Comparison of ENCODE assay signal across 9 mouse cellular contexts in the genomic region with DNA sequence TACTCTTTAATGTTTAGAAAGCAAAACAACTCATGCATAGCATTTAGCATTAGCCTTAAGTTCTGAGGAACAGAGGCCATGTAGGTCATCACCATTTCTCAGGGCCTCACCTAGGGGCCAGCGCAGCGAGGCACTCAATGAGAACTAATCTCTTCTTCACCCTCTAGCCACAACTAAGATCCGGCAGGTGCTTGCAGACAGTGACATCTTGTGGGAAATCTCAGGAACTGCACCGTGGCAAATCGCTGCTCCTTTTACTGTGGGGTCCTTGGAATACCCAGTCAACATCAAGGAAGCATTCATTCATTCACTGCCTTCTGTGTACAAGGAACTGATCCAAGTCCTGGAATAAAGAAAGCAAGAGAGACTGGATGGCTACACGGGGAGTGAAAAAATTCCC. TPM values are rescaled to one million over a fixed set of nuclear protein-coding genes. Genes with fewer than 3 reads are reported as not detected.
DNase-seq lines count a peak whose midpoint lies in the region; TF ChIP-seq lines count a peak whose summit lies in the region.
"Had no signal": no experiment of that assay in that cellular context is flagged by ENCODE, and none has a peak within 500 bp of the region (broad histone marks: within the 10 kb centered on the region; RNA-seq: fewer than 3 reads in every experiment).

No protein-coding gene starts in this region.

- DNase-seq in adrenal gland, adult (ENCODE audit: inconsistent age in 2 of 2, low spot score in 1 of 2): peak; percentile 72 to 90
- DNase-seq in embryo, embryonic 10.5 days (ENCODE audit: low spot score): peak; percentile 88
- DNase-seq in heart, embryonic 10.5 days (ENCODE audit: low spot score): peak; percentile 91
- peak; percentile 61 to 80 for DNase-seq in layer of hippocampus, adult 2 months (ENCODE audit: low spot score in 2 of 2)
- DNase-seq in lung, postnatal 36 days: peak; percentile 76
- DNase-seq in retina, postnatal 7 days (ENCODE audit: low read depth, low spot score): peak; percentile 76
- peak; percentile 42 to 69 for DNase-seq in urinary bladder, postnatal 4 days (ENCODE audit: low spot score in 2 of 2)

- no peaks in the 10 kb centered on the region for H3K9me3 ChIP-seq in E14TG2a.4 (ENCODE audit: low read length)
- no peaks in the 10 kb centered on the region for H3K9me3 ChIP-seq in heart, embryonic 10.5 days
- H3K9me3 ChIP-seq: heart, embryonic 15.5 days had no signal

- no peak overlapping the region for H3K4me3 ChIP-seq in E14TG2a.4 (replicated peaks; ENCODE audit: low read length)
- no peak overlapping the region for H3K4me3 ChIP-seq in heart, embryonic 10.5 days
- H3K4me3 ChIP-seq in layer of hippocampus, adult 2 months: no peak overlapping the region
- H3K4me3 ChIP-seq: heart, embryonic 15.5 days had no signal

- peaks cover 66% of the 10 kb centered on the region for H3K36me3 ChIP-seq in E14TG2a.4 (ENCODE audit: insufficient read depth, low read length)
- no peaks in the 10 kb centered on the region for H3K36me3 ChIP-seq in heart, embryonic 10.5 days
- H3K36me3 ChIP-seq: heart, embryonic 15.5 days had no signal

- WGBS in heart, embryonic 10.5 days: 2% methylated on average over 6 of the region's 6 CpGs

- H3K27me3 ChIP-seq in E14TG2a.4 (ENCODE audit: insufficient read depth, low read length): no peaks in the 10 kb centered on the region
- peaks cover 70% of the 10 kb centered on the region for H3K27me3 ChIP-seq in heart, embryonic 10.5 days (ENCODE audit: insufficient read depth, poor library complexity, severe bottlenecking)

- TF ChIP-seq CTCF in E14TG2a.4 (conservative IDR thresholded peaks at IDR 0.05; ENCODE audit: low read length): peak; percentile 100
- TF ChIP-seq CTCF in layer of hippocampus, adult 2 months (conservative IDR thresholded peaks at IDR 0.05): peak; percentile 100

- H3K27ac ChIP-seq in heart, embryonic 10.5 days: no peak overlapping the region
- no peak overlapping the region for H3K27ac ChIP-seq in layer of hippocampus, adult 2 months
- H3K27ac ChIP-seq: heart, embryonic 15.5 days had no signal

- peaks cover 69% of the 10 kb centered on the region for H3K4me1 ChIP-seq in E14TG2a.4 (replicated peaks; ENCODE audit: low read depth, low read length)
- H3K4me1 ChIP-seq in heart, embryonic 10.5 days: peaks cover 7% of the 10 kb centered on the region
- H3K4me1 ChIP-seq: heart, embryonic 15.5 days had no signal

RNA-seq across cellular contexts. Expression of a gene that starts 7.1 kb away (rescaled TPM):
- polyA plus RNA-seq in heart, embryonic 10.5 days (2016; fragmentation: Nextera tagmentation; extraction: Ambion mirVana): 1.9 and 8.5 TPM in 2 replicates
- total RNA-seq in layer of hippocampus, adult 2 months (2021): 10 to 100 TPM; 34.1 to 35.1 TPM

RNA-seq across cellular contexts. Expression of a gene that starts 40.8 kb away (rescaled TPM):
- polyA plus RNA-seq in heart, embryonic 10.5 days (2016; fragmentation: Nextera tagmentation; extraction: Ambion mirVana): 1.7 and 2.2 TPM in 2 replicates
- total RNA-seq in layer of hippocampus, adult 2 months (2021): 100 to 1,000 TPM; 122 to 124 TPM

RNA-seq across cellular contexts. Expression of a gene that starts 46.5 kb away (rescaled TPM):
- polyA plus RNA-seq in heart, embryonic 10.5 days (2016; fragmentation: Nextera tagmentation; extraction: Ambion mirVana): 0.05 and 0.14 TPM in 2 replicates
- 100 to 1,000 TPM; 226 to 232 TPM for total RNA-seq in layer of hippocampus, adult 2 months (2021)
